Mouse (Mus musculus): Measurements from ENCODE around the gene Neil3.
"Not testable (repeated sequence)": the region's sequence is repeated elsewhere in the genome, so short reads cannot be mapped to it uniquely, and the experiment has no call there.

The Neil3 gene

GRCm38 (mm10) chr8:53538049-53538448 is 100.8 kb downstream of the Neil3 start:
- not testable (repeated sequence) for DNase-seq (ENCODE audit: low spot score in 2 of 2)
